8 mouse cellular contexts compared by ENCODE assay signal in the genomic region with DNA sequence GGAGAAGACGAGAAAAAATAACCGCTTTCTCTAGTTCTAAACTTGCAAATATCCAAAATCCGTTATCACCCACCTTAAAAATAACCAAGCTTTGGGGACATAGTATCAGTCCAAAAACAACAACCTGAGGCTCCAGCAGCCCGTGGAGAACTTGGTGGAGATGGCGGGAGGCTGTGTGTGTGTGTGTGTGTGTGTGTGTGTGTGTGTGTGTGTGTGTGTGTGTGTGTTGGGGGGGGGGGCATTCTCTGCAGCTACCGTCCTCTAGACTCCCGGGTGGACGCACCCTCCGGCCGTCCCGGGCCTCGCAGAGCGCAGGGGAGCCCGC. TPM values are rescaled to one million over a fixed set of nuclear protein-coding genes. Genes with fewer than 3 reads are reported as not detected.
DNase-seq lines count a peak whose midpoint lies in the region; ATAC-seq and TF ChIP-seq lines count a peak whose summit lies in the region.

No protein-coding gene starts in this region.

- peak overlapping the region; percentile 68 for H3K4me3 ChIP-seq in lung, embryonic 14.5 days (ENCODE audit: low read depth, low read length)
- peak overlapping the region; percentile 68 for H3K4me3 ChIP-seq in embryonic facial prominence, embryonic 13.5 days
- peak overlapping the region; percentile 85 for H3K4me3 ChIP-seq in limb, embryonic 10.5 days
- peak overlapping the region; percentile 67 for H3K4me3 ChIP-seq in neural tube, embryonic 15.5 days (replicated peaks)

- peak overlapping the region; percentile 65 for H3K4me2 ChIP-seq in lung, embryonic 14.5 days
- H3K4me2 ChIP-seq in embryonic facial prominence, embryonic 13.5 days: peak overlapping the region; percentile 61
- peak overlapping the region; percentile 62 for H3K4me2 ChIP-seq in neural tube, embryonic 15.5 days

- 9% methylated on average over 8 of the region's 14 CpGs for WGBS in lung, embryonic 14.5 days
- 19% methylated on average over 5 of the region's 14 CpGs for WGBS in embryonic facial prominence, embryonic 13.5 days
- WGBS in limb, embryonic 10.5 days: 10% methylated on average over 14 of the region's 14 CpGs
- 36% methylated on average over 5 of the region's 14 CpGs for WGBS in neural tube, embryonic 15.5 days

- no peak for ATAC-seq in lung, embryonic 14.5 days (ENCODE audit: insufficient read depth)
- no peak; the same call in 1 of the 2 replicates for ATAC-seq in embryonic facial prominence, embryonic 13.5 days (ENCODE audit: insufficient number of reproducible peaks, insufficient read depth, low FRiP score, low TSS enrichment, low read depth)
- no peak for ATAC-seq in neural tube, embryonic 15.5 days (ENCODE audit: low FRiP score)

- no peaks in the 10 kb centered on the region for H3K9me3 ChIP-seq in lung, embryonic 14.5 days (ENCODE audit: low read depth, low read length)
- H3K9me3 ChIP-seq in embryonic facial prominence, embryonic 13.5 days: no peaks in the 10 kb centered on the region
- H3K9me3 ChIP-seq in limb, embryonic 10.5 days (replicated peaks): no peaks in the 10 kb centered on the region
- no peaks in the 10 kb centered on the region for H3K9me3 ChIP-seq in neural tube, embryonic 15.5 days (replicated peaks)

- H3K4me1 ChIP-seq in lung, embryonic 14.5 days (ENCODE audit: insufficient read depth): no peaks in the 10 kb centered on the region
- peaks cover 10% of the 10 kb centered on the region for H3K4me1 ChIP-seq in embryonic facial prominence, embryonic 13.5 days
- peaks cover 10% of the 10 kb centered on the region for H3K4me1 ChIP-seq in limb, embryonic 10.5 days
- peaks cover 33% of the 10 kb centered on the region for H3K4me1 ChIP-seq in neural tube, embryonic 15.5 days

- TF ChIP-seq CTCF in lung, embryonic 14.5 days (IDR thresholded peaks at IDR 0.05; ENCODE audit: low read depth): no peak

- peak overlapping the region; percentile 54; the same call in 1 of the 2 replicates for H3K27ac ChIP-seq in lung, embryonic 14.5 days (ENCODE audit: low read depth)
- H3K27ac ChIP-seq in embryonic facial prominence, embryonic 13.5 days: peak overlapping the region; percentile 84; the same call in 1 of the 2 replicates
- H3K27ac ChIP-seq in limb, embryonic 10.5 days: peak overlapping the region; percentile 91
- H3K27ac ChIP-seq in neural tube, embryonic 15.5 days (replicated peaks): peak overlapping the region; percentile 80

- no peaks in the 10 kb centered on the region for H3K36me3 ChIP-seq in lung, embryonic 14.5 days (ENCODE audit: insufficient read depth)
- peaks cover 6% of the 10 kb centered on the region; the same call in 1 of the 2 replicates for H3K36me3 ChIP-seq in embryonic facial prominence, embryonic 13.5 days
- H3K36me3 ChIP-seq in limb, embryonic 10.5 days: 0 out of 2 replicates have a peak, but pooled peaks cover 6% of the 10 kb centered on the region
- H3K36me3 ChIP-seq in neural tube, embryonic 15.5 days: no peaks in the 10 kb centered on the region

- DNase-seq in lung, embryonic 14.5 days: no peak
- DNase-seq in lung, postnatal 25 days (ENCODE audit: low spot score): no peak
- DNase-seq in limb, embryonic 10.5 days (ENCODE audit: low spot score): no peak
- no peak for DNase-seq in c-Kit-positive CD71-positive TER-119-positive erythroid progenitor cells, embryonic 14.5 days (ENCODE audit: low spot score)
- no peak for DNase-seq in layer of hippocampus, postnatal 14 days (ENCODE audit: low spot score in 2 of 2)
- DNase-seq in spleen, adult 18-20 months: no peak

- H3K27me3 ChIP-seq in lung, embryonic 14.5 days (ENCODE audit: insufficient read depth, low read length): peaks cover 5% of the 10 kb centered on the region; the same call in 1 of the 2 replicates
- H3K27me3 ChIP-seq in embryonic facial prominence, embryonic 13.5 days: no peaks in the 10 kb centered on the region
- 0 out of 2 replicates have a peak, but pooled peaks cover 4% of the 10 kb centered on the region for H3K27me3 ChIP-seq in limb, embryonic 10.5 days (ENCODE audit: low read depth, poor library complexity, severe bottlenecking)
- no peaks in the 10 kb centered on the region for H3K27me3 ChIP-seq in neural tube, embryonic 15.5 days (replicated peaks)

- peak overlapping the region; percentile 65 for H3K9ac ChIP-seq in lung, embryonic 14.5 days
- peak overlapping the region; percentile 79 for H3K9ac ChIP-seq in embryonic facial prominence, embryonic 13.5 days
- peak overlapping the region; percentile 67 for H3K9ac ChIP-seq in neural tube, embryonic 15.5 days (replicated peaks)

RNA-seq across cellular contexts. Expression of a gene that starts 0.4 kb away (rescaled TPM):
- 71.0 and 71.4 TPM in 2 replicates for polyA plus RNA-seq in lung, embryonic 14.5 days (2014; fragmentation: Nextera tagmentation; extraction: Ambion mirVana)
- 78.8 and 79.2 TPM in 2 replicates for polyA plus RNA-seq in embryonic facial prominence, embryonic 13.5 days (2015; fragmentation: Nextera tagmentation; extraction: Ambion mirVana)
- polyA plus RNA-seq in limb, embryonic 10.5 days (2016; fragmentation: Nextera tagmentation; extraction: Ambion mirVana): 35.1 and 35.9 TPM in 2 replicates
- polyA plus RNA-seq in neural tube, embryonic 15.5 days (2015; fragmentation: Nextera tagmentation; extraction: Ambion mirVana): 101 and 106 TPM in 2 replicates
- total RNA-seq in layer of hippocampus, postnatal 14 days (2021): 10 to 100 TPM; 42.7 to 43.7 TPM
